Mouse (Mus musculus): ENCODE measurements at regions not wholly inside any gene's neighbourhood (a gene's known extent, or its start where the extent isn't known, plus 50 kb on each side); places are given as distances from the start of the nearest gene placed in this dataset.

- DNase-seq, result no peak
Measured at GRCm38 (mm10) chr8:115626396-115627136, 81.0 kb downstream of the Maf start.

- DNase-seq, result no peak
Measured at GRCm38 (mm10) chr8:115625072-115625471, 82.5 kb downstream of the Maf start.

- DNase-seq, result no peak
Measured at GRCm38 (mm10) chr8:115618049-115618760, 89.4 kb downstream of the Maf start.

- DNase-seq, result peak; percentile 71
Measured at GRCm38 (mm10) chr8:115616871-115617605, 90.6 kb downstream of the Maf start.

GRCm38 (mm10) chr8:115613946-115614584 lies 93.5 kb downstream of the Maf start:
- no peak for DNase-seq

- no peak for DNase-seq
Measured at GRCm38 (mm10) chr8:115612119-115612518, 95.5 kb downstream of the Maf start.

- DNase-seq, result no peak
Measured at GRCm38 (mm10) chr8:115599771-115600170, 107.8 kb downstream of the Maf start.

GRCm38 (mm10) chr8:115597226-115597953 lies 110.2 kb downstream of the Maf start:
- DNase-seq, result peak; percentile 19

- DNase-seq, result no peak
Measured at GRCm38 (mm10) chr8:115589721-115590120, 117.9 kb downstream of the Maf start.

- DNase-seq, result no peak
Measured at GRCm38 (mm10) chr8:115589076-115589475, 118.5 kb downstream of the Maf start.

- DNase-seq, result no peak
Measured at GRCm38 (mm10) chr8:115584311-115584907, 123.2 kb downstream of the Maf start.

GRCm38 (mm10) chr8:115583221-115583620 lies 124.4 kb downstream of the Maf start:
- no peak for DNase-seq

- no peak for DNase-seq
Measured at GRCm38 (mm10) chr8:115581940-115582517, 125.6 kb downstream of the Maf start.

- no peak for DNase-seq
Measured at GRCm38 (mm10) chr8:115568394-115568793, 139.2 kb downstream of the Maf start.

- DNase-seq, result no peak
Measured at GRCm38 (mm10) chr8:115565768-115566167, 141.8 kb downstream of the Maf start.

- no peak for DNase-seq
Measured at GRCm38 (mm10) chr8:115562362-115562761, 145.2 kb downstream of the Maf start.

GRCm38 (mm10) chr8:115560985-115561916 lies 146.3 kb downstream of the Maf start:
- DNase-seq, result no peak

GRCm38 (mm10) chr8:115555452-115555851 lies 152.1 kb downstream of the Maf start:
- DNase-seq, result no peak

GRCm38 (mm10) chr8:115554185-115554584 lies 153.4 kb downstream of the Maf start:
- DNase-seq, result no peak

- no peak for DNase-seq
Measured at GRCm38 (mm10) chr8:115551262-115551661, 156.3 kb downstream of the Maf start.
